Mouse (Mus musculus) spleen, adult 2 months (tissue): ENCODE results near the gene Akip1.

Experiments used
- CTCF ChIP-seq: fragments of 200-500 bp; IDR thresholded peaks from 2 replicates; pipeline ENCODE4 v1.5.1; 2011; ENCODE audit warnings: mild to moderate bottlenecking, inconsistent platforms; ENCODE audit not compliant: insufficient read depth, insufficient read length, insufficient replicate concordance; ENCODE audit errors: extremely low read depth
- POLR2A ChIP-seq: fragments of 200-500 bp; IDR thresholded peaks from 2 replicates; pipeline ENCODE4 v1.6.1; 2011; ENCODE audit warnings: low read depth, low read length, inconsistent platforms

DNA sequence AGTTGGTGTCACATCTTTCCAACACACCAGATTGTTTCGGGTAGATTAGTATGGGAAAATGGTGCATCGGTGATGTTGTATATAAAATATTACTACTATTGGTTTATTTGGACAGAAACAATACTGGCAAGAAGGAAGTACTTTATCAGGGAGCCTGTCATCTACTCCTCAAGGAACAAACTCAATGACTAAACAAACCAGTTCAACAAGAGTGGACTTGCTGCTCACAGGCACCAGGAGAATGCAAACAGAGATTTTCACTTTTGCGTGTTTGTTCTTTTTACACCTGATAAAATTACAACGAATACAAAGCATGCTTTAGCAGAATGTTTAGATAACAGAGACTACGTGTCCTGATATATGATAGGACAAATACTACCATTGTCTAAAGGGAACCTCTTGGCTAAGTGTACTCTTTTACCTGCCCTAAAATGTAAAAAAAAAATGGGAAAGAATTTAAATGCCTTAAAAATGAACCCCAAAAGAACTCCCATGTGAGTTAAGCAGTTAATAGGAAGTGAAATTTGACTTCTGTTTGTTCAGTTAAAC is 36.4 kb downstream of the Akip1 start:
- no peak for TF ChIP-seq CTCF
- no peak for TF ChIP-seq POLR2A
